Mouse (Mus musculus) heart, embryonic 13.5 days (tissue): ENCODE results near the gene Shpk. TPM values are rescaled to one million over a fixed set of nuclear protein-coding genes. Genes with fewer than 3 reads are reported as not detected.

Experiments used
- ATAC-seq: fragments of 200-750 bp; cut with Nextera tagmentation; 2 replicates; pipeline ENCODE4 v1.8.0; 2017; ENCODE audit warnings: moderate TSS enrichment; ENCODE audit not compliant: insufficient number of reproducible peaks, low FRiP score, low TSS enrichment; ENCODE audit errors: extremely low read depth
- H3K27ac ChIP-seq: fragments of 300-500 bp; sonication (generic); replicated peaks from 2 replicates; pipeline ENCODE4 v1.5.1; 2015; ENCODE audit warnings: moderate library complexity, mild to moderate bottlenecking, inconsistent platforms
- H3K27me3 ChIP-seq: fragments of 300-500 bp; sonication (generic); replicated peaks from 2 replicates; pipeline ENCODE4 v1.6.1; 2015; ENCODE audit warnings: mild to moderate bottlenecking, inconsistent platforms
- H3K36me3 ChIP-seq: fragments of 300-500 bp; sonication (generic); 2 replicates; pipeline ENCODE4 v1.6.1; 2015; ENCODE audit warnings: mild to moderate bottlenecking, inconsistent platforms
- H3K4me1 ChIP-seq: fragments of 300-500 bp; sonication (generic); 2 replicates; pipeline ENCODE4 v1.6.1; 2015; ENCODE audit warnings: inconsistent platforms
- H3K4me2 ChIP-seq: fragments of 300-500 bp; sonication (generic); 2 replicates; pipeline ENCODE4 v1.6.1; 2015; ENCODE audit warnings: inconsistent platforms, mild to moderate bottlenecking, moderate library complexity
- H3K4me3 ChIP-seq: fragments of 300-500 bp; sonication (generic); 2 replicates; pipeline ENCODE4 v1.5.1; 2015; ENCODE audit warnings: moderate library complexity, mild to moderate bottlenecking, inconsistent platforms
- H3K9ac ChIP-seq: fragments of 300-500 bp; sonication (generic); 2 replicates; pipeline ENCODE4 v1.6.1; 2015; ENCODE audit warnings: inconsistent platforms, mild to moderate bottlenecking, moderate library complexity
- H3K9me3 ChIP-seq: fragments of 300-500 bp; sonication (generic); 2 replicates; pipeline ENCODE4 v1.6.1; 2016; ENCODE audit warnings: inconsistent platforms
- WGBS: fragments of 180-500 bp; shearing (Covaris S2); methylation state at CpG from one replicate; pipeline ENCODE4 v1.1.7; 2015; ENCODE audit warnings: mixed read lengths; 5-methylcytosine and 5-hydroxymethylcytosine counted together
- polyA plus RNA-seq: library from polyadenylated mRNA; unstranded; fragments of >200 nt; fragmentation: Nextera tagmentation; extraction: Ambion mirVana; gene quantifications from 2 replicates; pipeline ENCODE4 v1.2.1, GENCODE M21; 2015

Shpk gene
- polyA plus RNA-seq, 1 experiment from 2014 or later, result 0.60 TPM

- peaks cover 16% of the 10 kb centered on the region for H3K4me1 ChIP-seq
- no peak overlapping the region for H3K27ac ChIP-seq
- 74% methylated on average over 2 of the region's 2 CpGs for WGBS
- H3K9ac ChIP-seq, result no peak overlapping the region
- H3K9me3 ChIP-seq, result no peaks in the 10 kb centered on the region
- no peaks in the 10 kb centered on the region; the same call in 1 of the 2 replicates for H3K36me3 ChIP-seq
- H3K27me3 ChIP-seq, result no peaks in the 10 kb centered on the region
- no peak overlapping the region for H3K4me2 ChIP-seq
- ATAC-seq, result no peak
- no peak overlapping the region for H3K4me3 ChIP-seq
These were observed 1.8 kb downstream of the Shpk start for GRCm38 (mm10) chr11:73201021-73201420.

GRCm38 (mm10) chr11:73201597-73201996 lies 2.3 kb downstream of the Shpk start:
- Histone ChIP-seq H3K36me3 (no peaks in the 10 kb centered on the region), H3K27me3 (no peaks in the 10 kb centered on the region), H3K9me3 (no peaks in the 10 kb centered on the region), H3K4me3 (no peak overlapping the region), H3K27ac (no peak overlapping the region), H3K4me1 (peaks cover 16% of the 10 kb centered on the region), H3K4me2 (no peak overlapping the region), H3K9ac (0 out of 2 replicates have a peak overlapping the region, but pooled peaks have one; percentile 14)
- ATAC-seq, result no peak
- WGBS, result 39% methylated on average over 4 of the region's 4 CpGs

DNA sequence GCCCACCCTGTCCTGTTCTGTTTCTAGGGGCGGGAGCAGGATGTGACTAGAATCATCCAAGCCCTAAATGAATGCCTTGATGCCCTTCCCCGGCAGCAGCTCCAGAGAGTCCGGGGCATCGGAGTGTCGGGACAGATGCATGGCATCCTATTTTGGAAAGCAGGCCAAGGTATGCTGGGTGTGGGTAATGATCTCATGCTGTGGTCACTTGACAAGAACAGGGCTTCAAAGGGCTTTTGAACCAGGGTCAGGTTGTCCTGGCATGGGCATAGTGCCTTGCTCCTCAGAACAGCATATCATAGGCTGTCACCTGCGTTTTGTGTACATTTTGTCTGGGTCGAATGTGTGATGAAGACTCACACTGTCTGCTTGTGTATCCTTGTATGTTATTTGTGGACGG lies 4.6 kb downstream of the Shpk start:
- Histone ChIP-seq H3K27ac (no peak overlapping the region), H3K4me3 (no peak overlapping the region), H3K9ac (no peak overlapping the region), H3K9me3 (no peaks in the 10 kb centered on the region), H3K4me2 (no peak overlapping the region), H3K4me1 (peaks cover 8% of the 10 kb centered on the region), H3K36me3 (no peaks in the 10 kb centered on the region), H3K27me3 (no peaks in the 10 kb centered on the region)
- WGBS, result 75% methylated on average over 8 of the region's 8 CpGs
- no peak for ATAC-seq

- WGBS, result 59% methylated on average over 7 of the region's 7 CpGs
- no peak for ATAC-seq
- H3K9ac ChIP-seq, result no peak overlapping the region
These were observed 5.9 kb downstream of the Shpk start for GRCm38 (mm10) chr11:73205194-73205593.

GRCm38 (mm10) chr11:73207621-73208020 lies 8.4 kb downstream of the Shpk start:
- H3K27me3 ChIP-seq, result no peaks in the 10 kb centered on the region
- H3K9ac ChIP-seq, result no peak overlapping the region
- no peak overlapping the region for H3K4me2 ChIP-seq
- no peak for ATAC-seq
- WGBS, result 66% methylated on average over 2 of the region's 2 CpGs
- H3K36me3 ChIP-seq, result no peaks in the 10 kb centered on the region
- H3K27ac ChIP-seq, result no peak overlapping the region
- no peaks in the 10 kb centered on the region for H3K4me1 ChIP-seq
- no peaks in the 10 kb centered on the region for H3K9me3 ChIP-seq
- H3K4me3 ChIP-seq, result no peak overlapping the region

More at GRCm38 (mm10) chr11:73205194-73205593, 5.9 kb downstream of the Shpk start:
- Histone ChIP-seq H3K9me3 (no peaks in the 10 kb centered on the region), H3K4me3 (no peak overlapping the region), H3K27ac (no peak overlapping the region), H3K36me3 (no peaks in the 10 kb centered on the region), H3K4me1 (peaks cover under 1% of the 10 kb centered on the region; the same call in 1 of the 2 replicates), H3K27me3 (no peaks in the 10 kb centered on the region), H3K4me2 (no peak overlapping the region)

DNA sequence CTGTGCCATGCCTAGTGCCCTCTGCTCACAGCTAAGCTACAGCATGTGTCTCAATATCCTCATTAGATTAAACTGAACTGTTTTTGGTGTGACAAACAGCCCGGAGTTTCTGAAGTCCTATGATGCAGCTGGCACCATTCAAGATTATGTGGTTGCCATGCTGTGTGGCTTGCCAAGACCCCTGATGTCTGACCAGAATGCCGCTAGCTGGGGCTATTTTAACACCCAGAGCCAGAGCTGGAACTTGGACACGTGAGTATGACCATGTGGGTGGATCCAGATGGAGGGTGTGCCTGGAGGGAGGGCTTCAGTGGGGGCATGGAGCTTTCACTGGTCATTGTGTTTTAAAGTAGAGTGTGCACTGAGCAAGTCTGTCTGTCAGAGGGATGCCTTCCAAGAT lies 14.7 kb downstream of the Shpk start:
- Histone ChIP-seq H3K4me2 (no peak overlapping the region), H3K4me1 (no peaks in the 10 kb centered on the region), H3K36me3 (no peaks in the 10 kb centered on the region), H3K9ac (no peak overlapping the region), H3K27ac (no peak overlapping the region), H3K4me3 (no peak overlapping the region), H3K27me3 (peaks cover 5% of the 10 kb centered on the region; the same call in 1 of the 2 replicates), H3K9me3 (no peaks in the 10 kb centered on the region)
- 65% methylated on average over 3 of the region's 3 CpGs for WGBS
- no peak for ATAC-seq

- H3K4me3 ChIP-seq, result no peak overlapping the region
- no peaks in the 10 kb centered on the region for H3K9me3 ChIP-seq
- no peaks in the 10 kb centered on the region for H3K4me1 ChIP-seq
- H3K27me3 ChIP-seq, result peaks cover 5% of the 10 kb centered on the region; the same call in 1 of the 2 replicates
- H3K9ac ChIP-seq, result no peak overlapping the region
- WGBS, result 54% methylated on average over 2 of the region's 2 CpGs
- H3K36me3 ChIP-seq, result no peaks in the 10 kb centered on the region
- H3K27ac ChIP-seq, result no peak overlapping the region
- H3K4me2 ChIP-seq, result no peak overlapping the region
- no peak for ATAC-seq
These were observed 20.4 kb downstream of the Shpk start for GRCm38 (mm10) chr11:73219671-73220070.

- Histone ChIP-seq H3K4me2 (no peak overlapping the region), H3K27me3 (no peaks in the 10 kb centered on the region), H3K9me3 (no peaks in the 10 kb centered on the region), H3K9ac (no peak overlapping the region), H3K4me1 (no peaks in the 10 kb centered on the region), H3K4me3 (no peak overlapping the region), H3K36me3 (no peaks in the 10 kb centered on the region), H3K27ac (no peak overlapping the region)
- no peak for ATAC-seq
- 81% methylated on average over 1 of the region's 1 CpGs for WGBS
These were observed 21.4 kb downstream of the Shpk start for GRCm38 (mm10) chr11:73220651-73221050.

DNA sequence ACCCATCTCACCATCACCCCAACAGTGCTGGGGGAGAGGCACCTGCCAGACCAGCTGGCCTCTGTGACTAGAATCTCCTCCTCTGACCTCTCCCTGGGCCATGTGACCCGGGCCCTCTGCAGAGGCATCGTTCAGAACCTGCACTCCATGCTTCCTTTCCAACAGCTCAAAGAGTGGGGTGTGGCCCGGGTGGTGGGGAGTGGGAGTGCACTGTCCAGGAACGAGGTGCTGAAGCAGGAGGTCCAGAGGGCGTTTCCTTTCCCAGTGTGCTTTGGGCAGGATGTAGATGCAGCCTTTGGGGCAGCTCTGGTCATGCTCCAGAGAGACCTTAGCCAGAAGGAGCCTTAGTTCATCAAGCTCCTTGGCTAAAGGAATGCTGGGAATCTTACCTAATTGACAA lies 23.6 kb downstream of the Shpk start:
- WGBS, result 25% methylated on average over 5 of the region's 5 CpGs
- no peak overlapping the region for H3K9ac ChIP-seq

GRCm38 (mm10) chr11:73223966-73224365 lies 24.7 kb downstream of the Shpk start:
- no peak for ATAC-seq
- Histone ChIP-seq H3K27me3 (no peaks in the 10 kb centered on the region), H3K9ac (no peak overlapping the region), H3K36me3 (no peaks in the 10 kb centered on the region), H3K4me2 (no peak overlapping the region), H3K9me3 (no peaks in the 10 kb centered on the region), H3K27ac (no peak overlapping the region), H3K4me3 (no peak overlapping the region), H3K4me1 (no peaks in the 10 kb centered on the region)
- 68% methylated on average over 2 of the region's 2 CpGs for WGBS

More for the DNA sequence above, 23.6 kb downstream of the Shpk start:
- no peak overlapping the region for H3K4me3 ChIP-seq
- H3K27ac ChIP-seq, result no peak overlapping the region
- no peak for ATAC-seq
- H3K9me3 ChIP-seq, result no peaks in the 10 kb centered on the region
- H3K4me2 ChIP-seq, result no peak overlapping the region
- no peaks in the 10 kb centered on the region for H3K4me1 ChIP-seq
- no peaks in the 10 kb centered on the region for H3K36me3 ChIP-seq
- H3K27me3 ChIP-seq, result no peaks in the 10 kb centered on the region

DNA sequence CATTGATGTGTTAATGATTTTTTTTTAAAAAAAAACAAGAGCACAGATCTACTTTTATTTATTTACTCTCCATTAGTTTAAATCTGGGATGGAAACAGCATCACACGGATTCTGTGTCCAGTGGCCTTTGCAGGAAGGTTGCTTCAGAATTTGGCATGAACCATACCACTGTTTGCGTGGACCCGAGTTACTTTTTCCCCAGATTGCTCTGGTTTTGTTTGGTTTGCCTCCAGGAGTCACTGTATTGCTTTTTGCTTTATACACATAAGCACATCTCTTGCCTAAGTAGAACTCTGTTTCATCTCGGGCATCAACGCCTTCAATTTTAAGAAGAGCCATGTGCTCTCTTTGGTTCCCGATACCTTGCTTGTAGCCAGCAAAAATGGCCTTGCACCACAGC lies 26.6 kb downstream of the Shpk start:
- no peak overlapping the region for H3K4me3 ChIP-seq
- ATAC-seq, result no peak
- H3K27me3 ChIP-seq, result no peaks in the 10 kb centered on the region
- H3K9ac ChIP-seq, result no peak overlapping the region
- no peak overlapping the region for H3K4me2 ChIP-seq
- H3K27ac ChIP-seq, result no peak overlapping the region
- H3K36me3 ChIP-seq, result no peaks in the 10 kb centered on the region
- 84% methylated on average over 6 of the region's 6 CpGs for WGBS
- no peaks in the 10 kb centered on the region for H3K4me1 ChIP-seq
- H3K9me3 ChIP-seq, result no peaks in the 10 kb centered on the region

GRCm38 (mm10) chr11:73228881-73229280 lies 29.6 kb downstream of the Shpk start:
- Histone ChIP-seq H3K4me2 (no peak overlapping the region), H3K27me3 (no peaks in the 10 kb centered on the region), H3K27ac (no peak overlapping the region), H3K36me3 (no peaks in the 10 kb centered on the region), H3K9me3 (no peaks in the 10 kb centered on the region), H3K9ac (no peak overlapping the region), H3K4me1 (no peaks in the 10 kb centered on the region), H3K4me3 (no peak overlapping the region)
- no peak for ATAC-seq
- WGBS, result 72% methylated on average over 5 of the region's 5 CpGs
